Mouse (Mus musculus): ENCODE results near the gene Nt5e.
A peak's percentile ranks its signal among the peaks of the same experiment; 100 is the strongest.

The Nt5e gene

GRCm38 (mm10) chr9:88346857-88347256, 19.9 kb downstream of the Nt5e start:
- DNase-seq = no peak

- no peak for DNase-seq
These were observed 21.6 kb downstream of the Nt5e start for GRCm38 (mm10) chr9:88348623-88349022.

GRCm38 (mm10) chr9:88350317-88350716, 23.3 kb downstream of the Nt5e start:
- DNase-seq = no peak

- no peak for DNase-seq
These were observed 24.2 kb downstream of the Nt5e start for GRCm38 (mm10) chr9:88351163-88351562.

GRCm38 (mm10) chr9:88352741-88353140, 25.7 kb downstream of the Nt5e start:
- no peak for DNase-seq

GRCm38 (mm10) chr9:88353459-88353858, 26.5 kb downstream of the Nt5e start:
- no peak for DNase-seq

- no peak for DNase-seq
These were observed 30.2 kb downstream of the Nt5e start for GRCm38 (mm10) chr9:88357173-88357572.

- no peak for DNase-seq
These were observed 32.1 kb downstream of the Nt5e start for GRCm38 (mm10) chr9:88359140-88359539.

- no peak for DNase-seq
These were observed 34.4 kb downstream of the Nt5e start for GRCm38 (mm10) chr9:88361211-88361909.

GRCm38 (mm10) chr9:88362055-88362850, 35.3 kb downstream of the Nt5e start:
- DNase-seq = no peak

GRCm38 (mm10) chr9:88363102-88363501, 36.1 kb downstream of the Nt5e start:
- no peak for DNase-seq

- peak; percentile 36 to 64 for DNase-seq
These were observed 39.3 kb downstream of the Nt5e start for GRCm38 (mm10) chr9:88366308-88366707.

GRCm38 (mm10) chr9:88366819-88367218, 39.8 kb downstream of the Nt5e start:
- no peak for DNase-seq

- no peak for DNase-seq
These were observed 40.3 kb downstream of the Nt5e start for GRCm38 (mm10) chr9:88367322-88367721.

GRCm38 (mm10) chr9:88367751-88368150, 40.8 kb downstream of the Nt5e start:
- no peak for DNase-seq

GRCm38 (mm10) chr9:88368476-88368875, 41.5 kb downstream of the Nt5e start:
- no peak for DNase-seq

GRCm38 (mm10) chr9:88369666-88370065, 42.7 kb downstream of the Nt5e start:
- no peak for DNase-seq

- no peak for DNase-seq
These were observed 44.2 kb downstream of the Nt5e start for GRCm38 (mm10) chr9:88371201-88371600.

- DNase-seq = no peak
These were observed 46.0 kb downstream of the Nt5e start for GRCm38 (mm10) chr9:88373001-88373400.

GRCm38 (mm10) chr9:88377483-88377882, 50.5 kb downstream of the Nt5e start:
- DNase-seq = no peak

GRCm38 (mm10) chr9:88379057-88379456, 52.1 kb downstream of the Nt5e start:
- DNase-seq = no peak

GRCm38 (mm10) chr9:88380076-88380475, 53.1 kb downstream of the Nt5e start:
- DNase-seq = peak; percentile 16 to 49

- no peak for DNase-seq
These were observed 53.5 kb downstream of the Nt5e start for GRCm38 (mm10) chr9:88380542-88380941.

- no peak for DNase-seq
These were observed 61.8 kb downstream of the Nt5e start for GRCm38 (mm10) chr9:88388826-88389225.
